Mouse (Mus musculus): ENCODE data around the gene Cracr2b. TPM values are rescaled to one million over a fixed set of nuclear protein-coding genes. Genes with fewer than 3 reads are reported as not detected.

Cracr2b gene
- total RNA-seq, 2 experiments from 2014 or later = 11.2 to 12.5 TPM

DNA sequence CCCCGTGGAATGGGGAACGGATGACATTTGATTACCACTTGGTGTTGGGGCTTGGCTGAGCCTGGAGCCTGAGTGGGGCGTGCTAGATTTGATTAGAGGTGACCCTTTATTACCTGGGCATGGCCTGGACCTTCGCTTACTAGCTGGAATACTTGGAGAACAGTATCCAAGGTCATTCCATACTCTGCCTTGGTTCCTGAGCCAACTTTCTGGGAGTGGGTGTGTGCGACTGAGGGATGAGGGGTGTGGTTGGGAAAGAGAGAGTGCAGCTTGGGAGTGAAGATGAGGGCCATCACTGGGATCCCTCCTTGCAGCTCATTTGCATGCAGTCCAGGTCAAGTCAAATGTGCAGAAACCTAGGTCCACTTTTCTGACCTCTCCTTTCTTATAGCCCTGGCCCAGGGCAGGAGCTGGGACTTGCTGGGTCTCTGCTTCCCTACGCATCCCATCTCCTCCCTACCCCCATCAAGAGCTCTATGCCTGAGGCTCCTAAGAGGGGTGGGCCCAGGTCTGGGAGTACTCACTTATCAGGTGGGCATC, 22.3 kb downstream of the Cracr2b start:
- no peak for DNase-seq (ENCODE audit: low spot score in 2 of 2)

DNA sequence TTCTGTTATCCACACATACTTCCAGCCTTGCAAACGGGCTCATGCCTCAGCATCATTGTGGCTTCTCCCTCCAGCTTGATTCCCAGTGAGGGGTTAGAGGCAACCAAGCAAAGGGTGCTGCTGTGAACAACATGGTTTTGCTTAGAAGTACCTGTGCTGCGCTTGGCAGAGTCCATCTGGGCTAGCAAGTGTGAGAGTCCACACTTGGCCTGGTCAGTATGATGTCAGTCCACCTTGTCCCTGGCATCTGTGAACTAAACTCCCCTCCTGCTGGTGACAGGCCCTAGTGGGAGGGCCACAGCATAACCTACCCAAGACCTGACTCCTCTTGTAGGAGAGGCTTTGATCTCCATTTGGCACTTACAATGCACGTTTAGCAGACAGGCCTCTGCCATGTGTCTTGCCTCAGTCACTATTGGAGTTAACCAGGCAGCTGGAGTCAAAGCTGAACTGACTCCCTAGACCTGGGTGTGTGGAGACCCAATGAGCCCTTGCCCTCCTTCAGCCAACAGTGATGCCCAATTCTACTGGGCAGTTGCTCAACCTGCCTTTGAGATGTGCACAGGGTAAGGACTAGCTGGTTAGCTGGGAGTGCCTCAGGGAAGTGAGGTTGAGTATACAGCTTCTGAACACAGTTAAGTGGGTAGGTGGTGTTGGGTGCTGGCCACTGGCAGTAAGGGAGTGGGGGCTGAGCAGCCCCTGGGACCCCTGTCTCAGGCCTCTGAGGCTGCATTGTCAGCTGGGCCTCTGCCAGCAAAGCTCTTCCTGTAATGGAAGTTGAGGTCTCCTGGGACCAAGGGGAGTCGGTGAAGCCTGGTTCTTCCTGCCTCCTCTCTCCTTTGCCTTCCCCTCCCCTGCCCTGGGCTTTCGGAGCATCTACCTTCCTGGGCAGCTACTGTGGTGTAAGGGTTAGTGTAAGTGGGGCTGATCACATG, 23.6 kb downstream of the Cracr2b start:
- no peak for DNase-seq (ENCODE audit: low spot score in 2 of 2)

DNA sequence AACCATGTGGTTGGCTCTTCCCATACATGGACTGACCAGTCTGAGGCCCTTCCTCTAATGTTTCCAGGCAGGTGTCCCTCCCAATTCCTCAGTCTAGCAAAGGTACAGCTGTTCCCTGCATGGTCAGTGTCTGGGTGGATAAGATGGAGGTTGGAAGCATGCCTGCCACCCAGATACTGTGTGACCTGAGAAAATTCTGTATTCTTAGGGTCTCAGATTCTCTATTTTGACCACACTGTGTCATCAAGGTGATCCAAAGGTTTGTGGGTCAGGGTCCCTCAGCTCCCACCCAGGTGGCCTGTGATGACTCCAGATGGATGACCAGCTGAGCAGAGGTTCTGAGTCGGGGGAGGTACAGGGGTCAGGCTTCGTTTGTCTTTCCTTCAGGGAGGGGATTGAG, 24.3 kb downstream of the Cracr2b start:
- no peak for DNase-seq (ENCODE audit: low spot score in 2 of 2)

DNA sequence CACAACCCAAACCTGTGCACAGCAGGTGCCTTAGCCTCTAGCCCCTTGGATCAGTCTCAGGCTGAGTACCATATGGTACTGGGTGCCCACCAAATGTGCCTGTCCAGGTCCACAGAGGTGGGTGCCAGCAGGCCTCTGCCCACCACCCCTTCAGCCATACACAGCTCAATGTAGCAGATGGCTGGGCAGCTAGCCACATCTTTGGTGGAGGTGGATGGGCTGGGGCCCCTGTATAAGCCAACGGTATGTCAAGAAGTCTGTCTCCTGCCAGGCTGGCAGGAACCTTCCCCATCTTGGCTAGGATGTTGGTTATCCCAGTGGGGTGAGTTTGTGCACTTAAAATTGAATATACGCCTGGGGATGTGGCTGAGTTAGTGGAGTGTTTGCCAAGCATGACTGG, 24.7 kb downstream of the Cracr2b start:
- no peak for DNase-seq (ENCODE audit: low spot score in 2 of 2)

DNA sequence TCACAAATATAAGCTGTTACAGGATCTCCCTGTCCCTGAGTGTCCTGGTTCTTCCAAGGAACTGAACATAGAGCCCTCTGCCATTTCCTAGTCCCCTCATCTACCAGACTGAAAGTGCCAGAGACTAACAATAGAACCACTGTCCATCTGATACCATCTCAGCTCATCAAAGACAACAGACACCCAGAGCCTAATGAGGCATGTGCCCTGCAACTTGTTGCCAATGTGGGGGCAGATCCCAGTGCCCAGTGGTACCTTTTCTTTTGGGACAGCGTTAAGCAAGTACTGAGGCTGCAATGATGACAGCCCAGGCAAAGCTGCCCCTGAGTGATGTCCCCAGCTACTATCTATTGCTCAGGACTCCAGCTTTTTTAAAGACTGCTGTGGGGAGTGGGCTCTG, 25.3 kb downstream of the Cracr2b start:
- DNase-seq (ENCODE audit: low spot score in 2 of 2) = no peak

DNA sequence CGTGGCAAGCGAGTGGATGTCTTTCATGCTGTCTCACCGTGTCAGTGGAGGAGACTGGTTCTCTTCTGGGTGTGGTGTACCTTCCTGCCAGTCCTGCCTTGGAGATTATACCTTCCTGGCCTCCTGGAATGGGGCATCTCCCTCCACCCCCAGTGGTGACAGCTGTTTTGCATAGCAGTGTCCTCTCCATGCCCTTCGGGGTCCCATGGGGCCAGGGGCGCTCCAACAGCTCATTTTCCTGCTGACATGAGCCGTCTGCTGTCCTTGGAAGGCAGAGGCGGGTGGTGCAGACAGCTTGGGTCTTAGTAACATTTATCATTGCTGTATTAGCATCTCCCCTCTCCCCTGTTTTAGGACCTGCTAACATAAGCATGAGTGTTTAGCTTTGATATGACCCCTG, 26.2 kb downstream of the Cracr2b start:
- DNase-seq (ENCODE audit: low spot score in 2 of 2) = no peak

DNA sequence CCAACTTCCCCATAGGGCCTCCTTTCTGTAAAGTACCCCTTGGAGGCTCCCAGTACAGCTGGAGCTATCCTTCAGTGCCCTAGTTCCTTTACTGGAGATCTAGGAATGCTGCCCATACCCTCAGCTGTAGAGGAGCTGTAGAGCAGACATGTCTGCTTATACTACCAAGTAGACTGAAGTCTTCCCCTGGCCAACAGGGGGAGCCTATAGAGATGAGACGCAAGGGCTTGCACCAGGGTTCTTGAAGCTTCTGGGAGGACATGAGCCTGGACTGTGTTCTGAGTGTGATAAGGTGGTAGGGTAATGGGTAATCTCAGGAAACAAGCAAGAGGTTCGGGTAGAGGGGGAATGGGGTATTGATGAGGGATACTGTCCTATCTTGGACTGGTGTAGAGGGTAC, 30.3 kb downstream of the Cracr2b start:
- no peak for DNase-seq (ENCODE audit: low spot score in 2 of 2)

DNA sequence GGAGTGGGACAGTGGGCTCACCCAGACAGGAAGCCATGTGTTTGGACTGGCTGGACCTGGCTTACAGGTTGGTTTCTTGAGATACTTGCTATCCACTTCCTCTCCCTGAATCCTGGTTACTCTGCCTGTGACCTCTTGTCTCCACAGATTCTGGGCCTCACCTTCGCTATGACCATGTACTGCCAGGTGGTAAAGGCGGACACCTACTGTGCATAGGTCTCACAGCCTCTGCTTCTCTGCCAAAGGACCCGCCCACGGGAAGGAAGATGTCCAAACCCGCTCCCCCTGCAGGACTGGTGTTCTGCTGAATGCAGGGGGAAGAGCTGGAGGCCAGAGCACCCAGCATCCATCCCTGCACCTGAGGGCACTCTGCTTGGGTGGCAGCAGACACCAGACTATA, 31.8 kb downstream of the Cracr2b start:
- no peak for DNase-seq (ENCODE audit: low spot score in 2 of 2)

- no peak for DNase-seq (ENCODE audit: low spot score in 2 of 2)
These were observed 32.8 kb downstream of the Cracr2b start for GRCm38 (mm10) chr7:141493729-141494128.

GRCm38 (mm10) chr7:141495379-141495778, 34.5 kb downstream of the Cracr2b start:
- DNase-seq (ENCODE audit: low spot score in 2 of 2) = no peak

- DNase-seq (ENCODE audit: low spot score in 2 of 2) = no peak
These were observed 35.0 kb downstream of the Cracr2b start for GRCm38 (mm10) chr7:141495940-141496339.

GRCm38 (mm10) chr7:141497600-141497999, 36.7 kb downstream of the Cracr2b start:
- no peak for DNase-seq (ENCODE audit: low spot score in 2 of 2)

DNA sequence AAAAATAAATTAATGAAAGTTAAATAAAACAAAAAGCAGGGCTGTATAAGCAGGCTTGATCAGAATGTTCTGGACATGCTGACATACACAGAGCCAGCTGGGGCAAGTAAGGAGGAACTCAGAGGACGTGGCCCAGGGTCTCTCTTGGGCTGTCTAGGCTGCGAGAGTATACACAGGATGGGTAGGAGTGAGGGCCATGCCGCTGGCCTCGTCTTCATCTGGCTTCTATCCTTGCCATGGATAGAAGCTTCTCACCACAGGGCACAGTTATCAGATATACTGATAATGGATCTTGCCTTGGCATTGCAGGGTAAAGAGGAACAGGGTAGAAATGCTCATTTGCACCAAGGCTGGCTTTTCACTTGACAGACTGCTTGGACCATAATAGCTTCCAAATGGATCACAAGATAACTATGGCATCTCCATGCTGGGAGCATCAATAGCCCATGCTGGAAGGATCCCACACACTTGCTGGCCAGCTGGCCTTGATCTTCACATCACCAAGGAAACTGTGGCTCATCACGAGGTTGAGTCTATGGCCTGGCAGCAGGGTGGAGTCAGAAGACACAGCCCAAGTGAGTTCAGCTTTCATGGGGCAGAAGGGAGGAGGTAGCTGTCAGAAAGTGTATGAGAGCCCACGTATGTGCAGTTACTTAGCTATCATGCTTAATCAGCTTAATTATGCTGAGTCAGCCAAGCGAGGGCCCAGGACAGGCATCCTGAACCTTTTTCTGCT, 41.1 kb downstream of the Cracr2b start:
- DNase-seq (ENCODE audit: low spot score in 2 of 2) = peak in 1 of 2 experiments; percentile 23

DNA sequence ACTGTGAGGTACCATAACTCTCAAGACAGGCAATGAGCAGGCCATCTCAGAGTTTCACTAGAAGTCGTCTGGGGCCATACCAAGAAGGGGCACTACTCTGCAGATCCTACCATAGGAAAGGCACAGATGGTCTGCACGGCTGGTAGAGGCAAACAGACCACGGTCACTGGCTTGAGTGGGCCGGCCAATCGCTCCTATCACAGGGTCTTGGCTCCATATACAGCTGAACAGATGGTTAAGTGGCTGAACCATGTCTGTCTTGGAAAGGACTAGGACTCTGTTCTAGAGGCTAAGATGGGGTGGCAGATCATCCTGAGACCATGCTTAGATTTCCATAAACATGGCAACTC, 41.6 kb downstream of the Cracr2b start:
- no peak for DNase-seq (ENCODE audit: low spot score in 2 of 2)

GRCm38 (mm10) chr7:141506278-141506677, 45.4 kb downstream of the Cracr2b start:
- DNase-seq (ENCODE audit: low spot score in 2 of 2) = no peak

DNA sequence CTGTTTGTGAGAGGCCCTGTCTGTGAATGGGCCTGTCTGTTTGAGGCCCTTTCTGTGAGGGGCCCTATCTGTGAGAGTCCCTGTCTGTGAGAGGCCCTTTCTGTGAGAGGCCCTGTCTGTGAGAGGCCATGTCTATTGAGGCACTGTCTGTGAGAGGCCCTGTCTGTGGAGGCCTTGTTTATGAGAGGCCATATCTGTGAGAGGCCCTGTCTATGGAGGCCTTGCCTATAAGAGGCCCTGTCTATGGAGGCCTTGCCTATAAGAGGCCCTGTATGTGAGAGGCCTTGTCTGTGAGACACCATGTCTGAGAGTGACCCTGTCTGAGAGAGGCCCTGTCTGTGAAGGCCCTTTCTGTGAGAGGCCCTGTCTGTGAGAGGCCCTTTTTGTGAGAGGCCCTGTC, 47.3 kb downstream of the Cracr2b start:
- DNase-seq (ENCODE audit: low spot score in 2 of 2) = no peak

DNA sequence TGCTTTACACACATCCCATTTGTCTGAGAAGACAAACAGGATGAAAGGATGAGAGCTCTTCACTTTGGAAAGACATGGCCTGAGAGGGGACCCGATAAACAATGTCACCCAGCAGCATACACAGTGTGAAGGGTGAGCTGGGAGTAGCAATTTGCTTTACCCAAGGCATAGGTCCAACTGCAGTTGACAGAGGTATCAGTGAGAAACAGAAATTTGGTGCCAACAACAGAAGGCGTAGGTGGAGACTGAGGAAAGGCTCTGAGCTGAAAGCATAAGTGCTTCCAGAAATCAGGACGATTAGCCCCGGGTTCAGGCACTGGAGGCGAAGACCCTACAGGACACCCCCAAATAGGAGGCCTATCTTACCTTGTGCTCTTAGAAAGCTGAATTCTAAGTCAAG, 49.3 kb downstream of the Cracr2b start:
- DNase-seq (ENCODE audit: low spot score in 2 of 2) = no peak

GRCm38 (mm10) chr7:141510681-141511191, 49.8 kb downstream of the Cracr2b start:
- no peak for DNase-seq (ENCODE audit: low spot score in 2 of 2)
